Mouse (Mus musculus) kidney, adult 18-20 months (tissue): Measurements from ENCODE around the gene Tldc1.

Experiments
- DNase-seq: peaks from one replicate; pipeline ENCODE4 v3.0.0; 2021

Tldc1 gene

DNA sequence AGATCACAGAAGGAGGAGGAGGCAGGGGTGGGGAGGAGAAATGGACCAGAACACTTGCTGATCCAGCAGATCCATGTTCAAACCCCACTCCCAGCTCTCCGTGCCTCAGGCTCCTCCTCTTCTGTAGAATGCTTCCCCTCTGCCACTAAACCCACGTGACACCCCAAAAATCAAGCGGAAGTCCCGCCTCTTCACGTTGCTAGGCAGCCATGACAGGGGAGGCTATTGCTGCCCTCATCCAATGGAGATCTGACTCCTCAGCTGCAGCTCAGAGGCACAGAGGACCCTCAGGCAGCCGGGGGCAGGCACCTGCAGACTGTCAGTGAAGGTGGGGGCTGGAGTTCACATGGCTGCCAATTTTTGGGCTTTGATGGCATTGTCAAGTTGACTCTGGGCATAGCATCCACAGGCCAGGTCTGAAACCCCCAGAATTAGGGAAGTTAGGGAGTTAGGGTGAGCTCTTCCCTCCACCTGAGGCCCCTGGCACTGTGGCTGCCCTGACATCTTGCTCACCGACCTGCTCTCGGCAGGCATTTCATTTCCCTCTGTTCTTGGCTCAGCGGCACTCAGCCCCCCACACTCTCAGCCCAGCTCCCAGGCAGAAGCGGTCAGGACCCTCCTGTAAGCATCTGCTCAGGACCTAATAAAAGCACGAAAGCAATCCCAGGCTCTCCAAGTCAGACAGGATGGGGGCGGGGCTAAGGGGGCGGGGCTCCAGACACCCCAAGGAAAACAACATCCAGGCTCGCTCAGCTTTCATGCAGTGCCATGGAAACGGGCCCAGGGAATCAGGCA, 20.2 kb upstream of the Tldc1 start:
- DNase-seq: peak; percentile 52

DNA sequence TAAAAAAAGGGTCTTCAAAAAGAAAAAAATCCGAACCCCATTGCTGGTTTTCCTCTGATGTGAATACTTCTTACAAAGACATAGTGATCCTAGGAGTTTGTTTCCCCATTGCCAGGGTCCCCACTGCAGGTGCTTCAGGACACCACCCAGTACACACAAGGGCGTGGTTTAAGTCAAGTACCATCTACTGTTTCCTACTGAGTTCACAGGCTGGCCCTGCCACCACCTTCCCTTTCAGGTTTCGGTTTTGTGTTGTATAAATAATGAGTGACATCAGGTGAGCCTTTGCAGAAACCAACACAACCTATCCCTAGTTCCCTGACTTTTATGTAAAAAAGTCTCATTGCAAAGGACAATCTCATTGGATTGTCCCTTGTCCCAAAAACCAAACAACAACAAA, 17.4 kb upstream of the Tldc1 start:
- no peak for DNase-seq

DNA sequence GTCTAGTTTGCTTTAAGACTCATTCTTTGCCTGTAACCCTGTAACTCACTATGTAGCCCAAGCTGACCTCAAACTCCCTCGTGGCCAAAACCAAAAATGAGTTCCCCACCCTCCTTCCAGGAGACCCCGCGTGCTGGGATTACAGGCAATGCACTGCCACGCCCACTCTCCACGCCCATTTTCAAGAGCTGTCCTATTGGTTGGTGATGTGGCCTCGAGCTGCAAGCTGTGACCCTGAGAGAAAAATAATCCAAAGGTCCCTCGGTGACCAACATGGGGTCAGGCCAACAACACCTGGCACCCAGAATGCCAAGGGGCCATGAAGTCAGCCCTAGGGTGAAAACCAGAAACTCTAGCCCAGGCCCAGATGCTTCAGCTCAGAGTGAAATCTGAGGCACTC, 16.5 kb upstream of the Tldc1 start:
- DNase-seq: no peak

DNA sequence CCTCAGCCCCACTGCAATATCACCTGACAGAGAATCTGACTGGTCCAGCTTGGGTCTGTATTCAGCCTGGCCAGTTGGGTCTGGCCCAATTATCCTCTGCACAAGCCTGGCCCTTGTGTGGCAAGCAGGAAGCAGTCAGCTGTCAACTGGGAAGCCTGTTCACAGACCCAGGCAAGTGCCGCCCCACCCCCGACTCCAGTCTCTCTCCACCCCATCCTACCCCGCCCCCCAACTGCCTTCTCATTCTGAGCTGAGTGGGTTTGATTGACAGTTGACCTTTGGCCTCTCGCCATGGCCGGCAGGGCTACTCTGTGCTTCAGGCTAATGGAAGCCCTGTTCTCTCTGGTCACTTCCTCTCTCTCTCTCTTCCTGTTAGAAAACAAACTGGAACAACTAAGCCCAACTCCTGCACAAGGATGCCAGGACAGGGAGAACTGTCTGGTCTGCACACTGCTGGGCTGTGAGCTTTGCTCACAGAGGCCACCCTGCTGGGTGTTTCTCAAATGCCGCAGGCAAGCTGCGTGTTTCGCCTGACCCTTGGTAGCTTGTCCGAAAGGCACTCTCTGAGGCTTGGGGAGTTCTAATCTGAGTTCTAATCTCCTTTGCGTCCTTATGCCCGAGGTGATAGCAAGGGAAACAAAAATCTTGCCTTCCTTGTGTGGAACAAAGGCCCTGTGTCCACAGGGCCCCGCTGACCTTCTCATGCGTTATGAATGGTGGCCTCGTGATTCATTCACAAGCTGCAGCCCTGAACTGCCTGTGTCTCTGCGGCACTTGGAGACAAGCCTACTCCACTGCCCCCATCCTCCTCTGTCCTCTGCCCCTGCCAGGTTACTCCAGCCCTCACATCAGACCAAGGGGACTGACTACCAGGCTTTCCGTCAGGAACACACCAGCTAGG, 13.8 kb upstream of the Tldc1 start:
- peak; percentile 54 for DNase-seq

DNA sequence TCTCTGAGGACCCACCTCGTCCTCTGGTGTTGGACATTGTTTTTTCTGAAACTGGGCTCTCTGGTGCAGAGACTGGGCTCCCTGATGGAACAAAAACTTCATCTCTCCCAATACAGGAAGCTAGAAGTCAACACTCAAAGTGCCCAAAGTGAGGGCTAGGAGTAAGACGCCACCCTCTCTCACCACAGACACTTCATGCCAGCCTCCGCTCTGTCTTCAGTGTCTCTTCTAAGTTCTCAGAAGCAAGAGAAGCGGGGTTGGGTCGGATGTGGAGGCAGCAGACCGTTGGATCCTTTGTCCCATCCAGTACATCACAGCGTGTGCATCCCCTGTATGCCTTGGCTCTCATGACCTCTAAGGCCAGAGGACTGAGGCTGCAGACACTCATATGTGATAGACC, 11.4 kb upstream of the Tldc1 start:
- no peak for DNase-seq

DNA sequence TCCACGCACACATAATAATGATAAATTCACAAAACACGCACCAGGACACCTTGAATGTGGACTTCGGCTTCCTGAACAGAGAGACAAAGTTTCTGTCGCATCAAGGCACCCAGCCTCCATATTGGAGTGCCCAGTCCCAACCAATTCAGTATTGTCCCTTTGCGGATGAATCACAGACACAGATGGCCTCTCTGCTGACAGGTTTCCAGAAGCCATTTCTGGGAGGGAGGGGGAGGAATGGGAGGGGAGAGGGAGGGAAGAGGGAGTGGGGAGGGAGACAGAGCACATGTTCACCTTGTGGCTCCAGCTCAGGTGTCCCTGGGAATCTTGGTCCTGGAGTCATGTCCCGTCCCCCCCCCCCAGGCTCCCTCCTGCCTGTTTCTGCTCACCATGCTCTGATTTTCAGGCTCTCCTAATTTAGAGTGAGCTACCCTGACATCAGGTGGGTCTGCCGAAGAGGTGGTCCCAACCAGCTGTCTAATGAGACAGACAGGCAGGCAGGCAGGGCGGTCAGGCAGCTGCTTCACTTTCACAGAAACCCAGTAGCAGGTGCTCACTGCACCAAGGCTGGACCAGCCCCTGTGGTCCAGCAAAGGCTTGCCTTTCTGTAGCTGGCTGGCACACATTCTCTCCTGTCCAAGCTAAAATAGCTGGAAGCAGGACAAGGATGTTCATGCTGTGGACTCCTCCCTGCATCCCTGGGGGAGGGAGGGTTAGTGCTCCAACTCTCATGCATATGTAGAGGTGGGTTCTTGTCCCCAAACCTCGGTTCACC, 10.6 kb upstream of the Tldc1 start:
- DNase-seq: no peak

DNA sequence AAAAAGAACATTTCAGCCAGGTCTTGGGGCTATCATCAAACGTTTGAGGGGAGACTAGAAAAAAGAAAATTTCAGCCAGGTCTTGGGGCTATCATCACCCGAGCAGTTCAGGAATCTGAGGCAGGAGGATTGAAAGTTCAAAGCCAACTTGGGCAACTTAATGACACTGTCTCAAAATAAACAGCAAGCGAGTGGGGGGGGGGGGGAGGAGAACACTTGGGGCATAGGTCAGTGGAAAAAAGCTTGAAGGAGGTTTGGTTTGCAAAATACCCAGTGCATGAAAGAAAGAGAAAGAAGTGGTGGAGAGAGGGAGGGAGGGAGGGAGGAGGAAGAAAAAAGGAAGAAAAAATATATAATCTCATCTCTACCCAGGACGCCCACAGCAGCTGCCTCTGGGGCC, 9.1 kb upstream of the Tldc1 start:
- DNase-seq: no peak

DNA sequence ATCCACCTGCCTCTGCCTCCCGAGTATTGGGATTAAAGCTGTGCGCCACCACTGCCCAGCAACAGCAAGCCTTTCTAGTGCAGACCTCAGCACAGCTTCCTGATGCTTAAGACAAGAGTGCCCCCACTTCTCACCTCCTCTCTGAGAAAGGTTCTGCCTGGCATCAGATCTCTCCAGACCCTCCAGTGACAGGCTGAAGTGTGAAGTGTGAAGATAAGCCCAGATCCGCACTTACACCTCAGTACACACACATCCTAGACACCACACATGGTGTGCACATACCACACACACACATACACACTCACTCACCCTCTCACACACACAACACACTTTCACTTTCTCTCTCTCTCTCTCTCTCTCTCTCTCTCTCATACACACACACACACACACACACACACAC, 8.7 kb upstream of the Tldc1 start:
- DNase-seq: no peak

DNA sequence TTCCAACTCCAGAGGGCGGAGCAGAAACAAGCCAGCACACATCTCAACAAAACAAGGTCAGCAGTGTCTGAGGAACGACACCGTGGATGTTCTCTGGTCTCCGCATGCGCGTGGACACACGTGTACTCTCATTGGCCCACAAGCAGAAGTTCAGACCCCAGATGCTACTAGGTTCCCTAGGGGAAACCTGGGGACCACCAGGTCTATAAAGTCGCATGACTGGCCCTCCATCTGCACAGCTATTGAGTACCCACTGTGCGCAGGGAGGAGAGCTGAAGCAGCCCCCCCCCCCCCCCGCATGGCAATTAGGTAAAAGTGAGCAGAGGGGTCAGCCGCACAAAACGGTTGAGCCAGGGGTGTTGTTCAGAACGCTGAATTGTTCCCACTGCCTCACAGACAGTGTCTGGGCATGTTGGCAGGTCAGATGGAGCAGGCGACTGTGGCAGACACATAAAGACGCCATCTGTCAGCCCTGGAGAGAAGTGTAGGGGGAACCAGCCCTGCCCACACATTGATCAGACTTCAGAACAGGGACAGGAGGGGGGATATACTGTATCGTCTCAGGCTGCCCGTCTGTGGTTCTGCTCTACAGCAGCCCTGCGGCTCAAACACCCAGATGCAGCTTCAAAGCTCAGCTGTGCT, 7.7 kb upstream of the Tldc1 start:
- no peak for DNase-seq

DNA sequence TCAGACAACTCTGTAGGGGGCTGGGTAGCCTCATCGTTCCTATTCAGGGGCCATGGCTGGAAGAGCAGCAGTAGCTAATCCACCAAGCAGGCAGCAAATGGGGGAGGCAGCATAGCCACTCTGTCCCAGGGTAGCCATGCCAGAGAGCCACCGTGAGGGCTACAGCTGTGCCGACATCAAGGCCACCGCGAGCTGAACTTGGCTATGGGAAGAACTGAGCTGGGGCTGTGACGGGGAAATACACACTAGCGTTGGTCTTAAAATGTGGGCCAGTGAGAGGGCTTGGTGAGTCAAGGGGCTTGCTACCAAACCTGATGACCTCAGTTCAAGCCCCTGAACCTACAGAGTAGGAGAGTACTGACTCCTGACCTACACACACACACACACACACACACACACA, 6.5 kb upstream of the Tldc1 start:
- DNase-seq: no peak

DNA sequence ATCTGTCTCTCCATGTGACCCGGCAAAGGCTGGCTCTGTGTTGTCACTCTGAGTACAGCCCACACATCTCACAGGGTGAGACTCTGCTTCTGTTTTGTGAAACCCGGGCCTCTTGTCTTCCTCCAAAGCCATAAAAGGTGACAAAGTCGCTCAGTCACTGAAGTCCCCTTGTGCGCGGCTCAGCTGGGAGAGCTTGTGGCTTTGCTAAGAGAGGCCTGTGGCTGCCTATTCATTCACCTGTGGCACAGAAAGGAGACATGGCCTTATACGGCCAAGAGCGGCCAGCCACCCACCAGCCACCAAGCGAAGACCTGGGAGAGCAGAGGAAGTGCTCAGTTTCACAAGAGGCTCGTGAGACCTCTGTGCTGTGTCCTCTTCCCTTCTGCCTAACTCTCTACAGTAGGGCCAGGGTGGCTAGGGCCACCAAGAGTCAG, 5.9 kb upstream of the Tldc1 start:
- DNase-seq: no peak

DNA sequence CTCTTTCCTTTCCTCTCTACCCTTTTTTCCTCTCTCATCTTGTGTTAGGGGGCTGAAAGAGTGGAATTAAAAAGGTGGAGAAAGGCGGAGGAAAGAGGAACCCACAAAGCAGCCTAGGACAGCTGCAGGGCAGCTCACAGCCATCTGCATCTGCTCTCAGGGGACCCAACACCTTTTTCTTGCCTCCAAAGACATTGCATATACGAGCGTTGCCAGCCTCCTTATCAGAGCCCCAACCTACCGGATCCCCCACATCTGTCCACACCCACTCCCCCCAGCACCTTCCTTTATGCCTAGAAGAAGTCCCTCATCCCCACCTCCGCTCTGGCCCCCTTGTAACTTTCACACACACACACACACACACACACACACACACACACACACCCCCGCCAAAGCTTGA, 5.4 kb upstream of the Tldc1 start:
- no peak for DNase-seq

DNA sequence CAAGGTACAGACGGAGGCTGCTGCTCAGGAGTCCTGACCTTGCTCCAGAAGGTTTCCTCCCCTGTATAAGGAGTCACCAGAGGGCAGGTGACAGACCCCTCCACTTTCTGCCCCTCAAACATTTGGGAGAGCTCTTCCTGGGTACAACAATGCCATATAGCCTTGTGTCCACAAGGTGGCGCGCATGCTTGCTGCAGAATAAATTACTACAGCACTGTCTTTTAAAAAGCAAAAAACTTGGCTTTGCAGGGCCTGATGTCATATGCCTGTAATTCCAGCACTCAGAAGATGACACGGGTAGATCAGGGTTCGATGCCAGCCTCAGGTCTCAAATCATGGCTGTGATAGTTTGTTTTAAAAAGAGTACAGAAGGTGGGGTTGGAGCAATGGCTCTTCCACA, 4.5 kb upstream of the Tldc1 start:
- peak; percentile 80 for DNase-seq

DNA sequence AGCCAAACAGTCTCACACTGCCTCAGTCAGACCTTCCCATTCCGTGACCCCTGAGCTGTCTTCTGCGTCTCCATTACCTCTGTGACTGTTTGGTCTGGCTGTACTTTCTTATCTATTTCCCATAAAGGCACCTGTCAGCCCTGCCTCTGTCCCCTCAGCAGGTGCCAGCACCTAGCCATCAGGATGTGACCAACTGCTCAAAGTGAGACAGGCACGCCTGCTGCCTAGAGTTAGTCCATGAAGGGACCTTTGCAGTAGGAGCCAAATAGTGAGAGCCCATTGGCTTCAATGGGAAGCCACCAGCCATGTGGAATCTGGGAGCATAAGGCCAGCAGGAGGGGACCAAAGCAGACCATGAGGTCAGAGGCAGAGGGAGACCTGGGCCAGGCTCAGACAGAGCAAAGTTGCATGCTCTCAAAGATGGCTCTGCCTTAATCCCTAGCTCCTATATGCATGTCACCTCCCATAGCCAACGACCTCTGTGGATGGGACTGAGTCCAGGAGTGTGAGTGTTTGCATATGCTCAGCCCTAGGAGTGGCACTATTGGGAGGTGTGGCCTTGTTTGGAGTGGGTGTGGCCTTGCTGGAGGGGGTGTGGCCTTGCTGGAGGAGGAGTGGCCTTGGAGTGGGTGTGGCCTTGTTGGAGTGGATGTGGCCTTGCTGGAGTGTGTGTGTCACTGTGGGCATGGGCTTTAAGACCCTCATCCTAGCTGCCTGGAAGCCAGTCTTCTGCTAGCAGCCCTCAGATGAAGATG, 3.0 kb upstream of the Tldc1 start:
- peak; percentile 32 for DNase-seq

DNA sequence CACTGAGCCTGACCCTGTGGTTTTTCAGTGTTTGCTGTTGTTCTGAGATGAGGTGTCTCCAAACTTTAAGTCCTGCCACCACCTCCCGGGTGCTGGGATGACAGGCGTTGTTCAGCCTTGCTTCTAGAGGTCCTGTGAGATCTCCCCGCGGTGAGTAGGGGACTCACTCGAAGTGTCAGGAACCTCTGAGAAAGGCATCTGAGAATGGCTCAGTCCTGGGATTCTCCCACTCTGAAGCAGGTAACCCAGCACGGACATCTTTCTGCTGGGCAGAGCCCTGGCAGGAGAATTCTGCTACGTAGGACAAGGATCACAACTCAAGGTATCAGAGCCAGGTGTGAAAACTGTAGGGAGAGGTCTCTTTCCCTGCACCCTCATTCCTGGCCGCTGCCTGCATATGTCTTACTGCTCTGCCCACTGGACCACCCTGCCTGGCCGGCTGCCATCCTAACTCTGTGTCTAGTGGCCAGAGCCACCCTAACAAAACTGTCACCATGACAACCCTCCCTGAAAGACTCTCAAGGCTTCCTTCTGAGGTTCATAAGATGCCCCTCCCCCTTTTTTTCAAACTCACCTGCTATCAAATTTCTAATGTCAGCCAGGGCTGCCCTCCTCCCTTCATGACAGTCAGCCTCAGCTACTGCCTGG, 2.3 kb upstream of the Tldc1 start:
- DNase-seq: no peak

DNA sequence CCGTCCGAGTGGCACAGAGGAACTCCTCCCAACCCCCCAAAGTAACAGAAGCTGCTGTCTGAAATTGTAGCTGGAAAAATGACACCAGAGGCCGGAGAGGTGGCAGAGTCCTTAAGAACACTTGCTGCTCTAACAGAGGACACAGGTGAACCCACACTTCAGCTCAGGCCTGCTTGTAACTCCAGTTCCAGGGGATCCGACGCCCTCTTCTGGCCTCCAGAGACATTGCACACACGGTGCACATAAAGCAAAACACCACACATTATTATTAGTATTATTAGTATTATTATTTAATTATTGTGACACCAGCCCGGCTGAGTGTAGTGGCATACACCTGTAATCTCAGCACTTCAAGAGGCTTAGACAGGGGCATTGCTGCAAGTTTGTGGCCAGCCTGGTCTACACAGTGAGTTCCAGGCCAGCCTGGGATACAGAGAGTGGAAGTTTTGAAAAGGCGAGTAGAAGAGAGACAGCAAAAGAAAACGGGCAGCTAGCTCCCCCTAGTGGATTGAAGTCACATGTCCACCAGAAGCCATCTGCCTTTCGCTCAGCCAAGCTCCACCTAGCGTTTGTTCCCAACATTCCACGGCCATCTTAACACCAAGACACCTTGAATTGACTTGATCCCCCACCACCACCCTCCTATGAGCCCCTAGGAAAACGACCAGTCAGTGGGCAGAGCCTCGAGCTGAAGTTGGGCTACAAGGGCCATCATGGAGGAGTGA, 959 bp upstream of the Tldc1 start:
- DNase-seq: peak; percentile 84

DNA sequence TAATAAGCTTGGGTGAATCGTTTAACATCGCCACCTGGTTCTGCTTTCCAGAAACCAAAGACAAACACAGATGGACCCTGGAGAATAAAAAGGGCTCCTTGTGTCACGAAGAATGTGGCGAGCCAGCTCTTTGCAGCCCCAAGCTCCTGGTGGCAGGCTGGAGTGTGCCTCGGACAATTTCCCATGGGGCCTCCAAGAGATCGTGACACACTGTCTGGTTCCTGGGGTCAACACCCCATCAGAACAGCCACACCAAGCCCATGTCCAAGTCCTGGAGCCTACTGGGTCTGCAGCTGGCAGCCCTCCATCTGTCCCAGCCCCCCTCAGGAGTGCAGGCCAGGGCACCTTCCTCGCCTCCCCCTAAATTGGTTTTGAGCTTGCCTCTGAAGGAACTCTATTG, 451 bp downstream of the Tldc1 start:
- DNase-seq: no peak

DNA sequence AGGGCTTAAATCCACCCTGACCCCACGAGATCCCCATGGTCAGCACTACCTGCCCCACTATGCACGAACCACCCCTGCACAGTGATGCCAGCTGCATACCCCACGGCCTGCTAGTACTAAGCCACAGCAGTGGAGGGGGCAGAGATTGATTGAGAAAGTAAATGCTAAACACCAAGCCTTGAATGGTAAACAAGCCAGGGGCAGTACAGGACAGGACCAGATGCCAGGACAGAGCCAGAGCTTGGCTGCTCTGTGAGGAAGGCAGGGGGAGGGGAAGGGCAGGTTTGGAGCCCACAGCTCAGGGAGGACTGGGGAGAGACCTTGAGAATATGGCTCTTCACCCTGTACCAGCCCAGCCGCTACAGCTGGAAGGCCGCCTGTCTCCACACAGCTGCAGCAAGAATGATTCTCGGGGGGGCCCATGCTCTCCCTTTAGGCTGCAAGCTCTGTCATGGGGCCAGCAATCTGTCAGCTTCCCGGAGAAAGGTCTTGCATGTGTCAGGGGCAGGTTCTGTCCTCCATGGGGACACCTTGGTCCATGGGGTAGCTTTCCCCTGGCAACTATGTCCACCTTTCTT, 1.5 kb downstream of the Tldc1 start:
- no peak for DNase-seq

DNA sequence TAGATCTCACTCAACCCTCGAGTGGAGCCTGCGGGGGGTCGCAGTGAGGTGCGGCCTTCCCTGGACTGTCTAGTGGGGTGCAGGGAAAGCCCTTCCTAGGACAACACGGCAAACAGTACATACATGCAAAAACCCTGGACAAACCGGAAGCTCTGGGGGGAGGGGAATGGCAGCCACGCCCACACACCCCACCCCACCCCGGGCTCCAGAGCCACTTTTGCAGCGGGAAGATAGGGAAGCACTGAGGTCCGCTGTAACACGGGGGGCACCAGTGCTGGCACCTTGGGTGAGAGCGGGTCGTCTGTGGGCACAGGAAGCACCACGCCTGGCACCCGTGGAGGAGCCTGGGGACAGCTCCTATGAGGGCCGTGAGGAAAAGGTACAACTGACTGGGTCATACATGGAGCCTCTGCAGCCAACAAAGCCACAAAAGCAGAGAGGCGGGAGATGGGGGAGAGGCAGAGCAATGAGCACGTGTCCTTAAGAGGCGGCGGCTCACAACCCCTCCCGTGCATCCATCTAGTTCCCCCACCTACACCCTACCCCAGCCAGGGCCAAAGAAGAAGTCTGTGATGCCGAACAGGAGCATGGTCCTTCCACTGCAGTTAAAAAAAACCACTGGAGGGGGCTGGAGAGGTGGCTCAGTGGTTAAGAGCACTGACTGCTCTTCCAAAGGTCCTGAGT, 12.3 kb downstream of the Tldc1 start:
- DNase-seq: no peak

DNA sequence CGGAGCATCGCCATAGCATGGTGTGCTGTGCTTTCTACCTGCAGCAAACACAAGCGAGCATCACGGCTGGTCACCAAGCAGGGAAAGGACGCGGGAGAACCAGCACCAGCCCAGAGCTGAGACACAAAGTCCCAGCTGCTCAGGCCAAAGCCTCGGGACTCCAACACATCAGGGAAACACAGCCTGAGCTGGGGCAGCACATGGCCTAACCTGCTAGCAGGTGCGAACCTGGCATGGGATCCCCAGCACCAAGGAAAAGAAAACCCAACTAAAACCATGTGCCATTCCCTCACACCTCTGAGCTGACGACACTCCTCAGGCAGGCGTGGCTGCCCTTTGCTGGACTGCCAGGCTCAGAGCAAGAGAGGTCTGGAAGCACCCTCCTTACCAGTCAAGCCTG, 12.9 kb downstream of the Tldc1 start:
- no peak for DNase-seq
